In genomic region chr5:149815879-149816278, GRCm38 (mm10) we compare ENCODE assay signal across 8 mouse cellular contexts.
DNase-seq lines count a peak whose midpoint lies in the region; ATAC-seq and TF ChIP-seq lines count a peak whose summit lies in the region.

No protein-coding gene starts in this region.

- H3K4me3 ChIP-seq in layer of hippocampus, adult 2 months: no peak overlapping the region
- H3K4me3 ChIP-seq in midbrain, embryonic 14.5 days (replicated peaks; ENCODE audit: low read depth, low read length): no peak overlapping the region

- no peak for ATAC-seq in midbrain, embryonic 14.5 days (ENCODE audit: low FRiP score, low TSS enrichment)
- ATAC-seq in erythroblast, adult 5-6 weeks (replicated peaks; ENCODE audit: low FRiP score, poor library complexity, severe bottlenecking): no peak

- H3K27me3 ChIP-seq in midbrain, embryonic 14.5 days (ENCODE audit: control insufficient read depth, insufficient read depth, low read length): no peaks in the 10 kb centered on the region

- peak; percentile 18 to 69 for DNase-seq in layer of hippocampus, adult 2 months (ENCODE audit: low spot score in 2 of 2)
- no peak for DNase-seq in layer of hippocampus, adult 9-10 months (ENCODE audit: low spot score)
- DNase-seq in MEL-GATA-1-ER (ENCODE audit: extremely low read depth, low read depth): peak; percentile 9
- DNase-seq in c-Kit-positive CD71-negative TER-119-negative erythroid progenitor cells, embryonic 14.5 days (ENCODE audit: low read depth): peak; percentile 20
- DNase-seq in forelimb bud, embryonic 11.5 days (ENCODE audit: low read depth, low spot score): peak; percentile 26
- peak; percentile 55 to 74 for DNase-seq in layer of hippocampus, postnatal 25 days (ENCODE audit: extremely low spot score in 1 of 2, low spot score in 1 of 2)
- peak; percentile 77 for DNase-seq in midbrain, embryonic 14.5 days

- no peak overlapping the region for H3K4me2 ChIP-seq in midbrain, embryonic 14.5 days (ENCODE audit: low read length)

- H3K27ac ChIP-seq in layer of hippocampus, adult 2 months: no peak overlapping the region
- no peak overlapping the region for H3K27ac ChIP-seq in midbrain, embryonic 14.5 days (replicated peaks; ENCODE audit: low read depth, low read length)

- H3K9me3 ChIP-seq in midbrain, embryonic 14.5 days (ENCODE audit: control insufficient read depth, low read length): no peaks in the 10 kb centered on the region

- no peak overlapping the region for H3K9ac ChIP-seq in midbrain, embryonic 14.5 days (replicated peaks; ENCODE audit: low read length)

- H3K4me1 ChIP-seq in midbrain, embryonic 14.5 days (ENCODE audit: control insufficient read depth, insufficient read depth, low read length): no peaks in the 10 kb centered on the region; the same call in 1 of the 2 replicates

- no peaks in the 10 kb centered on the region for H3K36me3 ChIP-seq in midbrain, embryonic 14.5 days (ENCODE audit: control insufficient read depth, insufficient read depth, low read length)

- 33% methylated on average over 3 of the region's 3 CpGs for WGBS in midbrain, embryonic 14.5 days

- peak; percentile 97 for TF ChIP-seq CTCF in layer of hippocampus, adult 2 months (conservative IDR thresholded peaks at IDR 0.05)
